Mouse (Mus musculus) kidney, embryonic 14.5 days (tissue): ENCODE results near the gene Myom1. TPM values are rescaled to one million over a fixed set of nuclear protein-coding genes. Genes with fewer than 3 reads are reported as not detected.

Experiments used
- ATAC-seq: fragments of 200-750 bp; cut with Nextera tagmentation; 2 replicates; pipeline ENCODE4 v1.8.0; 2017; ENCODE audit warnings: moderate number of reproducible peaks, mild to moderate bottlenecking, moderate TSS enrichment, moderate library complexity; ENCODE audit not compliant: low FRiP score, low TSS enrichment
- H3K27ac ChIP-seq: fragments of 300-500 bp; sonication (generic); 2 replicates; pipeline ENCODE4 v1.5.1; 2014; ENCODE audit warnings: low read depth, mild to moderate bottlenecking, low read length, moderate library complexity, mixed read lengths
- H3K27me3 ChIP-seq: fragments of 300-500 bp; sonication (generic); 2 replicates; pipeline ENCODE4 v1.6.1; 2014; ENCODE audit warnings: mild to moderate bottlenecking, low read length; ENCODE audit not compliant: control insufficient read depth, insufficient read depth
- H3K36me3 ChIP-seq: fragments of 300-500 bp; sonication (generic); 2 replicates; pipeline ENCODE4 v1.6.1; 2014; ENCODE audit warnings: low read length, mixed read lengths; ENCODE audit not compliant: control insufficient read depth, insufficient read depth
- H3K4me1 ChIP-seq: fragments of 300-500 bp; sonication (generic); 2 replicates; pipeline ENCODE4 v1.6.1; 2014; ENCODE audit warnings: low read length, mixed read lengths; ENCODE audit not compliant: control insufficient read depth, insufficient read depth
- H3K4me2 ChIP-seq: fragments of 300-500 bp; sonication (generic); replicated peaks from 2 replicates; pipeline ENCODE4 v1.6.1; 2014; ENCODE audit warnings: low read depth, mild to moderate bottlenecking, low read length
- H3K4me3 ChIP-seq: fragments of 300-500 bp; sonication (generic); 2 replicates; pipeline ENCODE4 v1.5.1; 2014; ENCODE audit warnings: mild to moderate bottlenecking, low read length
- H3K9ac ChIP-seq: fragments of 300-500 bp; sonication (generic); 2 replicates; pipeline ENCODE4 v1.6.1; 2014; ENCODE audit warnings: low read depth, mild to moderate bottlenecking, low read length, moderate library complexity
- H3K9me3 ChIP-seq: fragments of 300-500 bp; sonication (generic); 2 replicates; pipeline ENCODE4 v1.6.1; 2016; ENCODE audit warnings: low read length; ENCODE audit not compliant: control insufficient read depth
- WGBS: fragments of 180-500 bp; shearing (Covaris S2); extraction: QIAGEN DNeasy Blood & Tissue Kit; methylation state at CpG from one replicate; pipeline ENCODE4 v1.1.7; 2014; 5-methylcytosine and 5-hydroxymethylcytosine counted together
- polyA plus RNA-seq: library from polyadenylated mRNA; unstranded; fragments of >200 nt; fragmentation: Nextera tagmentation; extraction: Ambion mirVana; gene quantifications from 2 replicates; pipeline ENCODE4 v1.2.1, GENCODE M21; 2014

Myom1 gene
- polyA plus RNA-seq, 1 experiment from 2014 or later = 3.6 TPM

- Histone ChIP-seq H3K9ac (no peak overlapping the region), H3K9me3 (no peaks in the 10 kb centered on the region), H3K4me2 (peak overlapping the region; percentile 15; the same call in 1 of the 2 replicates), H3K36me3 (no peaks in the 10 kb centered on the region), H3K27ac (peak overlapping the region; percentile 71; the same call in 1 of the 2 replicates), H3K4me3 (no peak overlapping the region), H3K27me3 (no peaks in the 10 kb centered on the region), H3K4me1 (peaks cover 55% of the 10 kb centered on the region)
- 20% methylated on average over 12 of the region's 12 CpGs for WGBS
- ATAC-seq = peak; percentile 45
Observed at GRCm38 (mm10) chr17:71125519-71125918, 123.1 kb downstream of the Myom1 start.

GRCm38 (mm10) chr17:71126001-71126400 is 123.6 kb downstream of the Myom1 start:
- Histone ChIP-seq H3K9ac (no peak overlapping the region), H3K4me2 (peak overlapping the region; percentile 9; the same call in 1 of the 2 replicates), H3K4me1 (peaks cover 56% of the 10 kb centered on the region), H3K27me3 (no peaks in the 10 kb centered on the region), H3K4me3 (no peak overlapping the region), H3K36me3 (no peaks in the 10 kb centered on the region), H3K9me3 (no peaks in the 10 kb centered on the region), H3K27ac (peak overlapping the region; percentile 71)
- peak; percentile 76 for ATAC-seq
- WGBS = 17% methylated on average over 12 of the region's 12 CpGs

GRCm38 (mm10) chr17:71127464-71128110 is 125.2 kb downstream of the Myom1 start:
- H3K36me3 ChIP-seq = no peaks in the 10 kb centered on the region
- peaks cover 56% of the 10 kb centered on the region for H3K4me1 ChIP-seq
- no peaks in the 10 kb centered on the region for H3K27me3 ChIP-seq
- no peak overlapping the region for H3K4me2 ChIP-seq
- 59% methylated on average over 7 of the region's 7 CpGs for WGBS
- no peak overlapping the region for H3K4me3 ChIP-seq
- H3K9ac ChIP-seq = no peak overlapping the region
- peak overlapping the region; percentile 71; the same call in 1 of the 2 replicates for H3K27ac ChIP-seq
- no peak for ATAC-seq
- H3K9me3 ChIP-seq = no peaks in the 10 kb centered on the region

- ATAC-seq = peak; percentile 85
- no peak overlapping the region for H3K4me2 ChIP-seq
- H3K27me3 ChIP-seq = no peaks in the 10 kb centered on the region
- WGBS = 35% methylated on average over 9 of the region's 9 CpGs
- H3K9ac ChIP-seq = no peak overlapping the region
- no peaks in the 10 kb centered on the region for H3K9me3 ChIP-seq
- H3K4me1 ChIP-seq = peaks cover 57% of the 10 kb centered on the region
- H3K36me3 ChIP-seq = no peaks in the 10 kb centered on the region
- H3K4me3 ChIP-seq = no peak overlapping the region
- H3K27ac ChIP-seq = peak overlapping the region; percentile 86
Observed at GRCm38 (mm10) chr17:71129489-71130261, 127.2 kb downstream of the Myom1 start.

DNA sequence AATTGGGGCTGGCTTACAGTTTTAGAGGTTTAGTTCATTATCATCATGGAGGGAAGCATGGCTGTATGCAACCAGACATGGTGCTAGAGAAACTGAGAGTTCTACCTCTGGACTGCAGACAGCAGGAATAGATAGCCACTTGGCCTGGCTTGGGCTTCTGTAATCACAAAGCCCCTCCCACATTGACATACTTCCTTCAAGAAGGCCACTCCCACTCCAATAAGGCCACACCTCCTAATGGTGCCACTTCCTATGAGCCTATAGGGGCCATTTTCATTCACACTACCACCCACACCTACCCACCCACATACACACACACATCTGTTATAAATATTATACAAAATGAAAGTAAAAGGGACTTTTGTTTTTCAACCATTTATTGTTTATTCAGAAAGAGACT is 129.8 kb downstream of the Myom1 start:
- H3K4me3 ChIP-seq = no peak overlapping the region
- peaks cover 51% of the 10 kb centered on the region for H3K4me1 ChIP-seq
- no peak overlapping the region for H3K27ac ChIP-seq
- H3K27me3 ChIP-seq = no peaks in the 10 kb centered on the region
- H3K9me3 ChIP-seq = no peaks in the 10 kb centered on the region
- no peak overlapping the region for H3K9ac ChIP-seq
- H3K4me2 ChIP-seq = no peak overlapping the region
- no peaks in the 10 kb centered on the region for H3K36me3 ChIP-seq
- ATAC-seq = no peak

DNA sequence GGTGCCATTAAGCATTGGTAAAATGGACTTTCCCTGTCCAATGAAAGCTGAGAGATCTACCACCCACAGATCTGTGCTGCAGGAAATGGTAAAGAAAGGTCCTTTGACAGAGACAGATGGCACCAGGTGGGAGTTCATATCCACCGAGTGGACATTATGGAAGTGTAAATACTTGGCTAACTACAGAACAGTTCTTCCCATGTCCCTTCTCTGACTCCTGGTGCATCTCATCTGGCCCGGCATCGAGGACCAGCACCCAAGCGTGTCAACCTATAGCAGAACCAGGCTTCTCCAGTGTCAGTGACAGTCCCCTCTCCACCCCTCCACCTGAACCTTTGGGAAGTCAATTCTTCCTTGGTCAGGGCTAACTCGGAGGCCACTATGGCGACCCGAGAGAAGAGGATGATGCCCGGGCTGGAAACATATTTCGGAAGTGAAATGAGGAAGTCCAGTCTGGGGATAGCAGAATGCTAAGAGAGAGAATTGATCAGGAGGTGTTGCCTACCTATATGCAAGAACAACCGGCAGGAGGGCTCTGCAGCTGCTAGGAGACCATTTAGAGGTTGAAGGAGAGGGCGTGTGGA is 130.5 kb downstream of the Myom1 start:
- no peak overlapping the region for H3K9ac ChIP-seq
- no peak overlapping the region for H3K27ac ChIP-seq
- no peak for ATAC-seq
- H3K9me3 ChIP-seq = no peaks in the 10 kb centered on the region
- H3K4me2 ChIP-seq = no peak overlapping the region
- H3K4me3 ChIP-seq = no peak overlapping the region
- no peaks in the 10 kb centered on the region for H3K27me3 ChIP-seq
- no peaks in the 10 kb centered on the region for H3K36me3 ChIP-seq
- WGBS = 62% methylated on average over 11 of the region's 11 CpGs
- H3K4me1 ChIP-seq = peaks cover 44% of the 10 kb centered on the region

- WGBS = 92% methylated on average over 3 of the region's 3 CpGs
- H3K27ac ChIP-seq = no peak overlapping the region
- H3K4me2 ChIP-seq = no peak overlapping the region
- H3K4me1 ChIP-seq = peaks cover 32% of the 10 kb centered on the region
- no peaks in the 10 kb centered on the region for H3K9me3 ChIP-seq
- no peak overlapping the region for H3K9ac ChIP-seq
- no peaks in the 10 kb centered on the region for H3K27me3 ChIP-seq
- H3K4me3 ChIP-seq = no peak overlapping the region
- ATAC-seq = no peak
- no peaks in the 10 kb centered on the region for H3K36me3 ChIP-seq
Observed at GRCm38 (mm10) chr17:71134441-71134955, 132.1 kb downstream of the Myom1 start.

GRCm38 (mm10) chr17:71135108-71135507 is 132.7 kb downstream of the Myom1 start:
- H3K9me3 ChIP-seq = no peaks in the 10 kb centered on the region
- H3K4me3 ChIP-seq = no peak overlapping the region
- ATAC-seq = no peak
- no peak overlapping the region for H3K27ac ChIP-seq
- WGBS = 22% methylated on average over 5 of the region's 5 CpGs
- H3K4me1 ChIP-seq = peaks cover 28% of the 10 kb centered on the region
- H3K36me3 ChIP-seq = no peaks in the 10 kb centered on the region
- H3K4me2 ChIP-seq = no peak overlapping the region
- no peak overlapping the region for H3K9ac ChIP-seq
- H3K27me3 ChIP-seq = no peaks in the 10 kb centered on the region

- no peak overlapping the region for H3K9ac ChIP-seq
- no peak for ATAC-seq
- H3K36me3 ChIP-seq = no peaks in the 10 kb centered on the region
- H3K27me3 ChIP-seq = no peaks in the 10 kb centered on the region
- no peaks in the 10 kb centered on the region for H3K9me3 ChIP-seq
- H3K4me2 ChIP-seq = no peak overlapping the region
- H3K4me1 ChIP-seq = peaks cover 20% of the 10 kb centered on the region
- no peak overlapping the region for H3K4me3 ChIP-seq
- H3K27ac ChIP-seq = peak overlapping the region; percentile 11; the same call in 1 of the 2 replicates
- WGBS = 73% methylated on average over 5 of the region's 5 CpGs
Observed at GRCm38 (mm10) chr17:71135866-71136265, 133.4 kb downstream of the Myom1 start.
